Mouse (Mus musculus): Measurements from ENCODE around the gene Cyp4f39. TPM values are rescaled to one million over a fixed set of nuclear protein-coding genes. Genes with fewer than 3 reads are reported as not detected.

Cyp4f39 gene
- polyA plus RNA-seq, 1 experiment from 2014 or later, result 0.28 TPM

DNA sequence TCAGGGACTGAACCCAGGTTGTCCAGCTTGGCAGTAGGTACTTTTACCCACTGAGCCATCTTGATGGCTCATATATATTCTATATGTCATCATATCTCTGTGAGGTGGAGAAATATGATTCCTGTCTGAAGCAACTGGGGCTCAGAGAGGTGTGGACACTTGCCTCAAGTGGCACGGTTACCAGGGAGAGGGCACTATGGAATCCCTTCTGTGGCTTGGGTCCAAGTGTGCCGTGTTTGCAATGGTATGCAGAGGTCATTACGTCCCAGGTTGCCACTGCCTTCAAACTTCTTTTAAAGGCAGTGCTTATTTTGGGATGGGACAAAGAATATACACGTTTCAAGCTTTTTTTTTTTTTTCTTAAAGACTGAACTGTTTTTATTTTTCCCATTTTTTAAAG lies 1.7 kb downstream of the Cyp4f39 start:
- H3K9me3 ChIP-seq (ENCODE audit: control insufficient read depth, low read length), result no peaks in the 10 kb centered on the region
- peaks cover 10% of the 10 kb centered on the region for H3K27me3 ChIP-seq (replicated peaks; ENCODE audit: control insufficient read depth, insufficient read depth, low read length)
- H3K27ac ChIP-seq (ENCODE audit: low read length), result no peak overlapping the region
- H3K9ac ChIP-seq (replicated peaks; ENCODE audit: low read depth, low read length), result no peak overlapping the region
- WGBS, result 51% methylated on average over 4 of the region's 4 CpGs
- no peak overlapping the region for H3K4me3 ChIP-seq (replicated peaks; ENCODE audit: low read length)
- no peaks in the 10 kb centered on the region for H3K36me3 ChIP-seq (ENCODE audit: control insufficient read depth, insufficient read depth)
- ATAC-seq, result no peak
- H3K4me1 ChIP-seq (replicated peaks; ENCODE audit: control insufficient read depth, insufficient read depth, low read length), result peaks cover 6% of the 10 kb centered on the region; the same call in 1 of the 2 replicates
- H3K4me2 ChIP-seq (ENCODE audit: low read length), result no peak overlapping the region

GRCm38 (mm10) chr17:32454997-32455396 lies 2.5 kb downstream of the Cyp4f39 start:
- WGBS, result 63% methylated on average over 2 of the region's 2 CpGs
- no peak for ATAC-seq
- Histone ChIP-seq H3K36me3 (ENCODE audit: control insufficient read depth, insufficient read depth) (no peaks in the 10 kb centered on the region), H3K4me2 (ENCODE audit: low read length) (no peak overlapping the region), H3K27ac (ENCODE audit: low read length) (no peak overlapping the region), H3K9ac (replicated peaks; ENCODE audit: low read depth, low read length) (no peak overlapping the region), H3K4me1 (replicated peaks; ENCODE audit: control insufficient read depth, insufficient read depth, low read length) (peaks cover 6% of the 10 kb centered on the region; the same call in 1 of the 2 replicates), H3K9me3 (ENCODE audit: control insufficient read depth, low read length) (no peaks in the 10 kb centered on the region), H3K27me3 (replicated peaks; ENCODE audit: control insufficient read depth, insufficient read depth, low read length) (peaks cover 10% of the 10 kb centered on the region), H3K4me3 (replicated peaks; ENCODE audit: low read length) (no peak overlapping the region)

DNA sequence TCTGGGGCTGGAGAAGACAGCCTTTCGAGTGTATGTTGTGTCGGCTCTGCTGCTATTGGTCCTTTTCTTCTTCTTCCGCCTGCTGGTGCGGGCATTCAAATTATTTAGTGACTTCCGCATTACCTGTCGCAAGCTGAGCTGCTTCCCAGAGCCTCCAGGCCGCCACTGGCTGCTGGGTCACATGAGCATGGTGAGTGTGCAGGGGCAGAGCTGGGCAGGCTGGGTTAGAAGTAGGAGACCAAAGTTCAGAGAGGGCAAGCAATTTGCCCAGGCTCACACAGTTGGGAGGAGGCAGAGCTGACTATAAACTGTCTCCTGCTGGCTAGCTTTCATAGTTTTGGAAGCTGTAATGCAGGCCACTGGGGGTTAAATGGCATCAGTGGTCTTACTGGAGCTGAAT lies 16.0 kb downstream of the Cyp4f39 start:
- H3K4me3 ChIP-seq (replicated peaks; ENCODE audit: low read length), result no peak overlapping the region
- no peak overlapping the region for H3K9ac ChIP-seq (replicated peaks; ENCODE audit: low read depth, low read length)
- ATAC-seq, result no peak
- no peaks in the 10 kb centered on the region for H3K9me3 ChIP-seq (ENCODE audit: control insufficient read depth, low read length)
- no peaks in the 10 kb centered on the region for H3K36me3 ChIP-seq (ENCODE audit: control insufficient read depth, insufficient read depth)
- H3K4me1 ChIP-seq (replicated peaks; ENCODE audit: control insufficient read depth, insufficient read depth, low read length), result no peaks in the 10 kb centered on the region
- H3K27me3 ChIP-seq (replicated peaks; ENCODE audit: control insufficient read depth, insufficient read depth, low read length), result no peaks in the 10 kb centered on the region
- H3K27ac ChIP-seq (ENCODE audit: low read length), result no peak overlapping the region
- H3K4me2 ChIP-seq (ENCODE audit: low read length), result no peak overlapping the region
- WGBS, result 58% methylated on average over 7 of the region's 7 CpGs

DNA sequence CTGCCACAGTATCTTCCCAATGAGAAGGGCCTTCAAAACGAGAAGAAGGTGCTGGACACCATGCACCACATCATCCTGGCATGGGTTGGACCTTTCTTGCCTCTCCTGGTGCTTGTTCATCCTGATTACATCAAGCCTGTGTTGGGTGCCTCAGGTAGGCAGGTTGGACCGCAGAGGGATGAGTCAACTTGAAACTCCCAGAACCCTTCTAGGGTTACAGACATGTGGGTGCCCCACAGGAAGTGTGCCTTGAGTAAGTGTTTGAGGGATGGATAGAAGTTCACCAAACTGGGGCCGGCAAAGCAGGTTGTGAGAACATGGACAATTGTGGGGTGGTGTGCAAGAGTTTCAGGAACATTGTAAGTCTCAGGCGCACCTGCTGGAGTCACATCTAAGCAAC lies 18.3 kb downstream of the Cyp4f39 start:
- Histone ChIP-seq H3K36me3 (ENCODE audit: control insufficient read depth, insufficient read depth) (no peaks in the 10 kb centered on the region), H3K4me3 (replicated peaks; ENCODE audit: low read length) (no peak overlapping the region), H3K4me2 (ENCODE audit: low read length) (no peak overlapping the region), H3K4me1 (replicated peaks; ENCODE audit: control insufficient read depth, insufficient read depth, low read length) (no peaks in the 10 kb centered on the region), H3K9me3 (ENCODE audit: control insufficient read depth, low read length) (no peaks in the 10 kb centered on the region), H3K27ac (ENCODE audit: low read length) (no peak overlapping the region), H3K27me3 (replicated peaks; ENCODE audit: control insufficient read depth, insufficient read depth, low read length) (no peaks in the 10 kb centered on the region), H3K9ac (replicated peaks; ENCODE audit: low read depth, low read length) (no peak overlapping the region)
- 84% methylated on average over 4 of the region's 4 CpGs for WGBS
- no peak for ATAC-seq

GRCm38 (mm10) chr17:32472176-32472575 lies 19.7 kb downstream of the Cyp4f39 start:
- Histone ChIP-seq H3K9ac (replicated peaks; ENCODE audit: low read depth, low read length) (no peak overlapping the region), H3K4me2 (ENCODE audit: low read length) (no peak overlapping the region), H3K27ac (ENCODE audit: low read length) (no peak overlapping the region), H3K4me1 (replicated peaks; ENCODE audit: control insufficient read depth, insufficient read depth, low read length) (no peaks in the 10 kb centered on the region), H3K9me3 (ENCODE audit: control insufficient read depth, low read length) (no peaks in the 10 kb centered on the region), H3K36me3 (ENCODE audit: control insufficient read depth, insufficient read depth) (no peaks in the 10 kb centered on the region), H3K4me3 (replicated peaks; ENCODE audit: low read length) (no peak overlapping the region), H3K27me3 (replicated peaks; ENCODE audit: control insufficient read depth, insufficient read depth, low read length) (no peaks in the 10 kb centered on the region)
- no peak for ATAC-seq
- 58% methylated on average over 7 of the region's 7 CpGs for WGBS

GRCm38 (mm10) chr17:32474954-32475560 lies 22.5 kb downstream of the Cyp4f39 start:
- Histone ChIP-seq H3K9ac (replicated peaks; ENCODE audit: low read depth, low read length) (no peak overlapping the region), H3K9me3 (ENCODE audit: control insufficient read depth, low read length) (no peaks in the 10 kb centered on the region), H3K4me3 (replicated peaks; ENCODE audit: low read length) (no peak overlapping the region), H3K4me2 (ENCODE audit: low read length) (no peak overlapping the region), H3K27me3 (replicated peaks; ENCODE audit: control insufficient read depth, insufficient read depth, low read length) (no peaks in the 10 kb centered on the region), H3K36me3 (ENCODE audit: control insufficient read depth, insufficient read depth) (no peaks in the 10 kb centered on the region), H3K4me1 (replicated peaks; ENCODE audit: control insufficient read depth, insufficient read depth, low read length) (no peaks in the 10 kb centered on the region), H3K27ac (ENCODE audit: low read length) (no peak overlapping the region)
- 91% methylated on average over 5 of the region's 5 CpGs for WGBS
- ATAC-seq, result no peak

DNA sequence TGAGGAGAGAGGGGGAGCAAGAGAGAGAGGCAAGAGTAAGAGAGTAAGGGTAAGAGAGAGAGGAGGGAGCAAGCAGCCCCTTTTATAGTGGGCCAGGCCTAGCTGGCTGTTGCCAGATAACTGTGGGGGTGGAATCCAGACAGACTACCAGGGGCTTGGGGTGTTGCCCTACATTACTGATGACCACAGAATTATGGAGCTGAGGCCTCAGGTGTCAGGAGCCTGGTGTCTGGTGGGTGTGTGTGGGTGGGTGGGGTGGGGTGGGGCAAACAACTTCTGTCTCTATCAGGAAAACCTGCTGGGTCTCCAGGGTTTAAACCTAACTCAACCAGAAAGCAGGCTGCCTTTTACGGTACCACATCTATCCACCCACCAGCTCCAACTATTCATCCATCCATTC lies 24.7 kb downstream of the Cyp4f39 start:
- Histone ChIP-seq H3K9ac (replicated peaks; ENCODE audit: low read depth, low read length) (no peak overlapping the region), H3K27me3 (replicated peaks; ENCODE audit: control insufficient read depth, insufficient read depth, low read length) (no peaks in the 10 kb centered on the region), H3K9me3 (ENCODE audit: control insufficient read depth, low read length) (no peaks in the 10 kb centered on the region), H3K4me1 (replicated peaks; ENCODE audit: control insufficient read depth, insufficient read depth, low read length) (no peaks in the 10 kb centered on the region), H3K27ac (ENCODE audit: low read length) (no peak overlapping the region), H3K36me3 (ENCODE audit: control insufficient read depth, insufficient read depth) (no peaks in the 10 kb centered on the region), H3K4me2 (ENCODE audit: low read length) (no peak overlapping the region), H3K4me3 (replicated peaks; ENCODE audit: low read length) (no peak overlapping the region)
- ATAC-seq, result no peak
- WGBS, result 94% methylated on average over 1 of the region's 1 CpGs

- Histone ChIP-seq H3K27me3 (replicated peaks; ENCODE audit: control insufficient read depth, insufficient read depth, low read length) (no peaks in the 10 kb centered on the region), H3K4me2 (ENCODE audit: low read length) (no peak overlapping the region), H3K4me3 (replicated peaks; ENCODE audit: low read length) (no peak overlapping the region), H3K9me3 (ENCODE audit: control insufficient read depth, low read length) (no peaks in the 10 kb centered on the region), H3K27ac (ENCODE audit: low read length) (no peak overlapping the region), H3K4me1 (replicated peaks; ENCODE audit: control insufficient read depth, insufficient read depth, low read length) (peaks cover 4% of the 10 kb centered on the region; the same call in 1 of the 2 replicates), H3K9ac (replicated peaks; ENCODE audit: low read depth, low read length) (no peak overlapping the region), H3K36me3 (ENCODE audit: control insufficient read depth, insufficient read depth) (no peaks in the 10 kb centered on the region)
- 55% methylated on average over 2 of the region's 2 CpGs for WGBS
- ATAC-seq, result no peak
Observed at GRCm38 (mm10) chr17:32478727-32479126, 26.2 kb downstream of the Cyp4f39 start.

- Histone ChIP-seq H3K27me3 (replicated peaks; ENCODE audit: control insufficient read depth, insufficient read depth, low read length) (no peaks in the 10 kb centered on the region), H3K9ac (replicated peaks; ENCODE audit: low read depth, low read length) (no peak overlapping the region), H3K36me3 (ENCODE audit: control insufficient read depth, insufficient read depth) (no peaks in the 10 kb centered on the region), H3K4me1 (replicated peaks; ENCODE audit: control insufficient read depth, insufficient read depth, low read length) (peaks cover 4% of the 10 kb centered on the region; the same call in 1 of the 2 replicates), H3K4me3 (replicated peaks; ENCODE audit: low read length) (no peak overlapping the region), H3K9me3 (ENCODE audit: control insufficient read depth, low read length) (no peaks in the 10 kb centered on the region), H3K4me2 (ENCODE audit: low read length) (no peak overlapping the region), H3K27ac (ENCODE audit: low read length) (no peak overlapping the region)
- WGBS, result 12% methylated on average over 6 of the region's 8 CpGs
- no peak for ATAC-seq
Observed at GRCm38 (mm10) chr17:32479554-32480506, 27.3 kb downstream of the Cyp4f39 start.

Data from forebrain, embryonic 16.5 days (tissue).